Mouse (Mus musculus): ENCODE results near the gene Ythdf2. TPM values are rescaled to one million over a fixed set of nuclear protein-coding genes. Genes with fewer than 3 reads are reported as not detected.

The Ythdf2 gene
- polyA plus RNA-seq, 3 experiments from 2014 or later: 77.8 to 124 (median 122) TPM

GRCm38 (mm10) chr4:132144080-132144841, 67.8 kb downstream of the Ythdf2 start, which contains the start of gene Oprd1:
Gene Oprd1 (minus strand): TSS chr4:132144486.
- ATAC-seq: no peak

- no peak for ATAC-seq
These were observed 73.5 kb downstream of the Ythdf2 start for GRCm38 (mm10) chr4:132138640-132139039.

- ATAC-seq: no peak
These were observed 75.1 kb downstream of the Ythdf2 start for GRCm38 (mm10) chr4:132137013-132137412.

Other genes with a start within 250 kb of the Ythdf2 start
- not detected for gene Gm10300, start 137.6 kb downstream of the Ythdf2 start, polyA plus RNA-seq (2017; shearing (Covaris generic))
- 10 to 100 TPM; 28.0 to 33.5 (median 31.8) TPM for gene Epb41, start 137.0 kb downstream of the Ythdf2 start, polyA plus RNA-seq (2017; shearing (Covaris generic))
- not detected for gene Oprd1, start 67.8 kb downstream of the Ythdf2 start, polyA plus RNA-seq (2017; shearing (Covaris generic))
- gene Gmeb1, start 49.3 kb upstream of the Ythdf2 start, polyA plus RNA-seq (2017; shearing (Covaris generic)): 10 to 100 TPM; 13.0 to 17.0 (median 13.1) TPM
- gene Taf12, start 62.1 kb upstream of the Ythdf2 start, polyA plus RNA-seq (2017; shearing (Covaris generic)): 100 to 1,000 TPM in 1 of 3 experiments, 10 to 100 TPM in 2; 78.9 to 105 (median 84.2) TPM
- gene Rab42, start 91.1 kb upstream of the Ythdf2 start, polyA plus RNA-seq (2017; shearing (Covaris generic)): under 1 TPM in 1 of 3 experiments, not detected in 2; 0.46 TPM
- 10 to 100 TPM; 37.5 to 45.9 (median 37.7) TPM for gene Trnau1ap, start 117.2 kb upstream of the Ythdf2 start, polyA plus RNA-seq (2017; shearing (Covaris generic))
- 10 to 100 TPM; 13.4 to 26.0 (median 15.0) TPM for gene Rcc1, start 141.3 kb upstream of the Ythdf2 start, polyA plus RNA-seq (2017; shearing (Covaris generic))
- gene Phactr4, start 210.2 kb upstream of the Ythdf2 start, polyA plus RNA-seq (2017; shearing (Covaris generic)): 1 to 10 TPM; 3.4 to 5.4 (median 5.3) TPM